Mouse (Mus musculus) ES-E14 (cell line): ENCODE measurements at regions not wholly inside any gene's neighbourhood (a gene's known extent, or its start where the extent isn't known, plus 50 kb on each side); places are given as distances from the start of the nearest gene placed in this dataset.
A peak's percentile ranks its signal among the peaks of the same experiment; 100 is the strongest.

Experiments used
- DNase-seq: peaks from one replicate; pipeline ENCODE4 v3.0.0-alpha.2; 2013; ENCODE audit warnings: low read depth, low spot score
- H3K27ac ChIP-seq: 2 replicates; pipeline ENCODE4 v1.5.1; 2012; ENCODE audit warnings: low read depth, mild to moderate bottlenecking, low read length, moderate library complexity, mixed read lengths; ENCODE audit not compliant: poor library complexity, insufficient read depth, severe bottlenecking
- H3K36me3 ChIP-seq: 2 replicates; pipeline ENCODE4 v1.6.1; 2012; ENCODE audit warnings: mild to moderate bottlenecking, low read length, moderate library complexity, mixed read lengths; ENCODE audit not compliant: control insufficient read depth, poor library complexity, insufficient read depth, severe bottlenecking
- H3K4me1 ChIP-seq, 2 experiments: fragments of 150-350 bp in 1 of 2; sonication (generic) in 1 of 2; 2 replicates each; pipeline ENCODE4 v1.6.1; 2012; ENCODE audit warnings: low read length in 2 of 2, mild to moderate bottlenecking in 1 of 2, mixed read lengths in 1 of 2; ENCODE audit not compliant: control insufficient read depth in 2 of 2, insufficient read depth in 2 of 2, poor library complexity in 1 of 2
- H3K4me3 ChIP-seq, 2 experiments: fragments of 150-350 bp in 1 of 2; sonication (generic) in 1 of 2; 2 replicates each; pipeline ENCODE4 v1.5.1; 2012; ENCODE audit warnings: low read length in 2 of 2, low read depth in 1 of 2, mild to moderate bottlenecking in 1 of 2, mixed read lengths in 1 of 2; ENCODE audit not compliant: insufficient read depth in 1 of 2, poor library complexity in 1 of 2, severe bottlenecking in 1 of 2
- H3K9ac ChIP-seq: 2 replicates; pipeline ENCODE4 v1.6.1; 2012; ENCODE audit warnings: low read depth, mild to moderate bottlenecking, low read length, mixed read lengths; ENCODE audit not compliant: poor library complexity, insufficient read depth, severe bottlenecking
- H3K9me3 ChIP-seq: fragments of 150-350 bp; sonication (generic); 2 replicates; pipeline ENCODE4 v1.6.1; 2012; ENCODE audit warnings: low read depth, mild to moderate bottlenecking, low read length; ENCODE audit not compliant: control insufficient read depth, insufficient read depth
- CHD2 ChIP-seq: IDR thresholded peaks from 2 replicates; pipeline ENCODE4 v1.6.1; 2014; ENCODE audit warnings: mild to moderate bottlenecking, low read depth, low read length, inconsistent platforms
- HCFC1 ChIP-seq: IDR thresholded peaks from 2 replicates; pipeline ENCODE4 v1.6.1; 2012; ENCODE audit warnings: low read length, inconsistent platforms, borderline replicate concordance; ENCODE audit not compliant: insufficient read depth
- MAFK ChIP-seq: IDR thresholded peaks from 2 replicates; pipeline ENCODE4 v1.6.1; 2014; ENCODE audit warnings: mild to moderate bottlenecking, low read depth, low read length, inconsistent platforms; ENCODE audit not compliant: insufficient read depth
- ZC3H11A ChIP-seq: IDR thresholded peaks from 2 replicates; pipeline ENCODE4 v1.6.1; 2012; ENCODE audit warnings: low read depth, mild to moderate bottlenecking, inconsistent platforms, low read length, borderline replicate concordance
- ZNF384 ChIP-seq: IDR thresholded peaks from 2 replicates; pipeline ENCODE4 v1.6.1; 2012; ENCODE audit warnings: low read depth, low read length, inconsistent platforms
- in situ Hi-C, 2 experiments: fragments of 600-800 bp; cut with MboI; formaldehyde crosslinking; loops; one replicate each; pipeline ENCODE4 v1.15.1; 2025; ENCODE audit warnings: low sequenced_read_pairs in 2 of 2, inconsistent platforms in 1 of 2; ENCODE audit not compliant: unreplicated experiment in 2 of 2

GRCm38 (mm10) chr13:99644771-99645170 lies 128.4 kb upstream of the Map1b start:
- TF ChIP-seq HCFC1 (no peak), ZNF384 (no peak), CHD2 (no peak), ZC3H11A (no peak)
- no peak for DNase-seq
- H3K9ac ChIP-seq: no peak overlapping the region
- no peaks in the 10 kb centered on the region for H3K36me3 ChIP-seq
- no peak overlapping the region for H3K27ac ChIP-seq
- H3K4me3 ChIP-seq: no peak overlapping the region
- peaks cover 2 to 3% of the 10 kb centered on the region in 2 experiments; a peak in 2 of 4 replicates for H3K4me1 ChIP-seq
- in situ Hi-C loops: no loop called here
- H3K9me3 ChIP-seq: no peaks in the 10 kb centered on the region

- Histone ChIP-seq H3K9ac (no peak overlapping the region), H3K4me1 (peaks cover 2 to 3% of the 10 kb centered on the region in 2 experiments; a peak in 2 of 4 replicates), H3K36me3 (no peaks in the 10 kb centered on the region), H3K27ac (no peak overlapping the region), H3K4me3 (no peak overlapping the region), H3K9me3 (no peaks in the 10 kb centered on the region)
- TF ChIP-seq HCFC1 (no peak), ZC3H11A (no peak), CHD2 (no peak), ZNF384 (no peak), MAFK (no peak)
- DNase-seq: no peak
- in situ Hi-C loops: no loop called here
These were observed 126.5 kb upstream of the Map1b start for GRCm38 (mm10) chr13:99642811-99643210.

DNA sequence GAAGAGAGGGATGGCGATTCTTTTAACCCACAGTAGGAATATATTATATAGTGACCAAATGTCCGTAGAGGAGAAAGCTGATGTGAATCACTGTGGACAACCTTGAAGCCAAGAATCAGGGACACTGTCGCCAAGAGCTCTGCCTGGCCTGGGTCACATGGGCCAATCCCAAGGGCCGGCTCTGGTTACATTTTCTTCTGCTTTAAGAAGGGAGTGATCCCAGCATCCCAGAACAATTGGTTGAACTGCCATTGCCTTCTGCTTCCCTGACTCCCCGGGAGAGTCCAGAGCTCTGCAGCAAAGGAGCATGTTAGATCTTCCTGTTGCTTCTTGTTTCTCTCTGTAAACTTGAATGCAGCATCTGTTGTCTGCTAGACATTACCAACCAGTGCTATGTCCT lies 126.0 kb upstream of the Map1b start:
- in situ Hi-C loops: no loop called here
- Histone ChIP-seq H3K9ac (no peak overlapping the region), H3K4me3 (0 out of 4 replicates have a peak overlapping the region, but pooled peaks of 1 of the 2 experiments have one; percentile 12), H3K36me3 (no peaks in the 10 kb centered on the region), H3K4me1 (peaks cover 2 to 3% of the 10 kb centered on the region in 2 experiments; a peak in 2 of 4 replicates), H3K9me3 (no peaks in the 10 kb centered on the region), H3K27ac (no peak overlapping the region)
- DNase-seq: no peak
- TF ChIP-seq ZNF384 (no peak), MAFK (no peak), CHD2 (no peak), ZC3H11A (no peak), HCFC1 (no peak)

DNA sequence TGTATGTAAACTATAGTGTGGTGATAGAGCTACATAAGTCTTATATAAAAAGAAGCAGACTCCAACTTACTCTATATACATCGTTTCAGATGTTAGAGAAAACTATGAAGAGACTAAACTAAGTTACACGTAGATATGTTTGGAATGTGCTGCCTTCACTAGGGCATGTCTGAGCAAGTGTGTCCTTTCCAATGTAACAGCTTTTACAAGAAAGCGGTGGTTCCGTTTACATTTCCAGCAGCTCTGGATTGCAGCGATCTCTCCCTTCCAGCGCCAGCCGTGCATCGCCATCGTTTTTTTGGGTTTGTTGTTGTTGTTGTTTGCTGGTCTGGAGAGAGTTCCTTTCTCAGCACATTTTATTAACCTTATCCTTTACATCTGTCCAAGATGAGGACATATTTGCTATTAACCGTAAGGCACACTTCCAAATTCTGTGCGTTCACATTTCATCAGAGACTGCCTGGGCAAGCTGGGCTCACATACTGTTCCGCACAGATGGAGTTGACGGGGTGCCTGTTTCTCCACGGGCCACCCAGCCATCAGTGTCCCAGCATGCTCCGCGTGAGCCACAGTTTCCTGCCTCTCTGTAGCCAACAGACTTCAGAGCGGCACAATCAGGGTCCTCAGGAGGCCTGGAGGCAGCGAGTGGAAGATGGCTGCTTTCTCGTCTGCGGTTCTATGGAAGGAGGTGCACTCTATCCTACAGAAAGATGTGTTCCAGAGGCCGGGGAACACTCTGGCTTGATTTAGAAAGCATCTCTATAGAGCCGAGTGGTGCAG lies 125.2 kb upstream of the Map1b start:
- Histone ChIP-seq H3K4me3 (0 out of 4 replicates have a peak overlapping the region, but pooled peaks of 1 of the 2 experiments have one; percentile 12), H3K36me3 (no peaks in the 10 kb centered on the region), H3K9me3 (no peaks in the 10 kb centered on the region), H3K4me1 (peaks cover 2 to 3% of the 10 kb centered on the region in 2 experiments; a peak in 2 of 4 replicates), H3K27ac (no peak overlapping the region), H3K9ac (peak overlapping the region; percentile 7)
- TF ChIP-seq MAFK (no peak), HCFC1 (no peak), CHD2 (no peak), ZNF384 (no peak), ZC3H11A (no peak)
- no peak for DNase-seq
- in situ Hi-C loops: no loop called here
